ENCODE assay signal across 8 mouse cellular contexts in the genomic region with DNA sequence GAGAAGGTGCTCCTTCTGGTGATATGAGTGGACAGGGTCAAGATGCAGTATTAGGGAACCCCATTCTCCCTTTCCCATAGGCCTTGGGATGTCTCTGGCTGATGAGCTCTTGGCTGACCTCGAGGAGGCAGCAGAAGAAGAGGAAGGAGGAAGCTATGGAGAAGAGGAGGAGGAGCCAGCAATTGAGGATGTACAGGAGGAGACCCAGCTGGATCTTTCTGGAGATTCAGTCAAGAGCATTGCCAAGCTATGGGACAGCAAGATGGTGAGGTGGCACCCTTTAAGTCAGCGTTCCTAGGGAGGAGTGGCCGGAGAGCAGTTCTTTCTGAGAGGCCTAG. TPM values are rescaled to one million over a fixed set of nuclear protein-coding genes. Genes with fewer than 3 reads are reported as not detected.
A peak's percentile ranks its signal among the peaks of the same experiment; 100 is the strongest.
DNase-seq lines count a peak whose midpoint lies in the region; ATAC-seq and TF ChIP-seq lines count a peak whose summit lies in the region.

No protein-coding gene starts in this region.

- no peak for TF ChIP-seq POLR2A in myocyte (IDR thresholded peaks at IDR 0.05; ENCODE audit: insufficient read length, low read depth)

- peak overlapping the region; percentile 93 for H3K4me2 ChIP-seq in embryonic facial prominence, embryonic 12.5 days (replicated peaks)
- peak overlapping the region; percentile 82 for H3K4me2 ChIP-seq in intestine, embryonic 15.5 days (replicated peaks)
- H3K4me2 ChIP-seq in myocyte (ENCODE audit: low read depth): peak overlapping the region; percentile 89

- no peaks in the 10 kb centered on the region for H3K27me3 ChIP-seq in embryonic facial prominence, embryonic 12.5 days
- H3K27me3 ChIP-seq in intestine, embryonic 15.5 days (replicated peaks): no peaks in the 10 kb centered on the region
- H3K27me3 ChIP-seq in myocyte (ENCODE audit: control insufficient read depth, insufficient read depth, insufficient read length): no peaks in the 10 kb centered on the region

- peak overlapping the region; percentile 96 for H3K27ac ChIP-seq in layer of hippocampus, adult 2 months
- H3K27ac ChIP-seq in embryonic facial prominence, embryonic 12.5 days: no peak overlapping the region
- no peak overlapping the region for H3K27ac ChIP-seq in intestine, embryonic 15.5 days

- no peaks in the 10 kb centered on the region for H3K9me3 ChIP-seq in embryonic facial prominence, embryonic 12.5 days
- no peaks in the 10 kb centered on the region for H3K9me3 ChIP-seq in intestine, embryonic 15.5 days

- peaks cover 35% of the 10 kb centered on the region for H3K79me2 ChIP-seq in myocyte (ENCODE audit: control insufficient read depth, insufficient read depth)

- WGBS in embryonic facial prominence, embryonic 12.5 days: 65% methylated on average over 3 of the region's 3 CpGs
- 62% methylated on average over 3 of the region's 3 CpGs for WGBS in intestine, embryonic 15.5 days

- no peak for DNase-seq in layer of hippocampus, adult 2 months (ENCODE audit: low spot score in 2 of 2)
- no peak for DNase-seq in layer of hippocampus, adult 8-10 months (ENCODE audit: low spot score in 2 of 2)
- no peak for DNase-seq in layer of hippocampus, postnatal 10 days (ENCODE audit: low spot score in 2 of 2)
- no peak for DNase-seq in cerebellum, adult 8-10 months

- TF ChIP-seq CTCF in layer of hippocampus, adult 2 months (conservative IDR thresholded peaks at IDR 0.05): no peak

- no peak overlapping the region for H3ac ChIP-seq in myocyte (ENCODE audit: control insufficient read depth, insufficient read length)

- H3K4me3 ChIP-seq in layer of hippocampus, adult 2 months: peak overlapping the region; percentile 86
- peak overlapping the region; percentile 73 for H3K4me3 ChIP-seq in embryonic facial prominence, embryonic 12.5 days
- peak overlapping the region; percentile 58 for H3K4me3 ChIP-seq in intestine, embryonic 15.5 days (replicated peaks)
- H3K4me3 ChIP-seq in myocyte: peak overlapping the region; percentile 69

- ATAC-seq in embryonic facial prominence, embryonic 12.5 days (ENCODE audit: insufficient number of reproducible peaks, insufficient read depth, low FRiP score, low TSS enrichment): no peak
- 0 out of 2 replicates have a peak, but pooled peaks have one; percentile 9 for ATAC-seq in intestine, embryonic 15.5 days
- no peak for ATAC-seq in monocyte, adult 5-6 weeks (replicated peaks; ENCODE audit: insufficient number of reproducible peaks, low FRiP score, low TSS enrichment, poor library complexity, severe bottlenecking)

- H3K36me3 ChIP-seq in embryonic facial prominence, embryonic 12.5 days: peaks cover 32% of the 10 kb centered on the region
- H3K36me3 ChIP-seq in intestine, embryonic 15.5 days: peaks cover 5% of the 10 kb centered on the region; the same call in 1 of the 2 replicates
- peaks cover 12% of the 10 kb centered on the region for H3K36me3 ChIP-seq in myocyte (ENCODE audit: control insufficient read depth, insufficient read depth)

- peak overlapping the region; percentile 78 for H3K9ac ChIP-seq in embryonic facial prominence, embryonic 12.5 days
- H3K9ac ChIP-seq in intestine, embryonic 15.5 days: peak overlapping the region; percentile 63

- peaks cover 21% of the 10 kb centered on the region for H3K4me1 ChIP-seq in embryonic facial prominence, embryonic 12.5 days
- H3K4me1 ChIP-seq in intestine, embryonic 15.5 days (replicated peaks): peaks cover 14% of the 10 kb centered on the region

TF ChIP-seq in myocyte, 11 proteins besides CTCF, POLR2A, EP300 and RAD21:
- no peak for TF ChIP-seq E2F4 (IDR thresholded peaks at IDR 0.05; ENCODE audit: insufficient read depth)
- no peak for TF ChIP-seq MYOD1 (IDR thresholded peaks at IDR 0.05; ENCODE audit: control insufficient read depth in 1 of 3, insufficient read length in 2 of 3, low read depth in 2 of 3)
- TF ChIP-seq USF1 (IDR thresholded peaks at IDR 0.05; ENCODE audit: low read depth): no peak
- TF ChIP-seq SRF (IDR thresholded peaks at IDR 0.05; ENCODE audit: control insufficient read depth, insufficient read length, low read depth): no peak
- no peak for TF ChIP-seq MYOG (IDR thresholded peaks at IDR 0.05; ENCODE audit: control insufficient read depth in 1 of 3, insufficient read depth in 1 of 3, insufficient read length in 2 of 3, low read depth in 2 of 3)
- TF ChIP-seq POLR2AphosphoS2 (IDR thresholded peaks at IDR 0.05; ENCODE audit: insufficient read length, low read depth): no peak
- no peak for TF ChIP-seq TCF12 (IDR thresholded peaks at IDR 0.05; ENCODE audit: insufficient read depth, poor library complexity, severe bottlenecking)
- no peak for TF ChIP-seq REST (IDR thresholded peaks at IDR 0.05; ENCODE audit: insufficient read depth, insufficient read length)
- no peak for TF ChIP-seq TCF3 (IDR thresholded peaks at IDR 0.05; ENCODE audit: insufficient read length, low read depth)
- no peak for TF ChIP-seq MAX (IDR thresholded peaks at IDR 0.05; ENCODE audit: low read depth)
- no peak for TF ChIP-seq CEBPB (IDR thresholded peaks at IDR 0.05; ENCODE audit: insufficient read depth, poor library complexity, severe bottlenecking)

RNA-seq across cellular contexts. Expression of gene Prpf31, which starts 0.7 kb away (rescaled TPM):
- 10 to 100 TPM; 55.5 to 59.2 TPM for total RNA-seq in layer of hippocampus, adult 2 months (2021)
- total RNA-seq in layer of hippocampus, adult 8-10 months (2022): 10 to 100 TPM; 50.3 to 53.0 (median 51.0) TPM
- polyA plus RNA-seq in embryonic facial prominence, embryonic 12.5 days (2016; fragmentation: Nextera tagmentation; extraction: Ambion mirVana): 129 and 130 TPM in 2 replicates
- 85.7 and 90.1 TPM in 2 replicates for polyA plus RNA-seq in intestine, embryonic 15.5 days (2015; fragmentation: Nextera tagmentation; extraction: Ambion mirVana)
- 54.8 TPM for polyA plus RNA-seq in myocyte (2012; fragmentation: generic; extraction: Trizol)
- total RNA-seq in layer of hippocampus, postnatal 10 days (2021): 10 to 100 TPM; 59.7 to 59.9 TPM
- 50.9 to 63.8 TPM (median 57.8 TPM) in 3 replicates for total RNA-seq in monocyte, adult 5-6 weeks (2017)

RNA-seq across cellular contexts. Expression of gene Tfpt, which starts 0.7 kb away (rescaled TPM):
- total RNA-seq in layer of hippocampus, adult 2 months (2021): 10 to 100 TPM; 43.7 to 51.9 TPM
- 10 to 100 TPM; 36.3 to 53.8 (median 39.7) TPM for total RNA-seq in layer of hippocampus, adult 8-10 months (2022)
- 38.0 and 38.8 TPM in 2 replicates for polyA plus RNA-seq in embryonic facial prominence, embryonic 12.5 days (2016; fragmentation: Nextera tagmentation; extraction: Ambion mirVana)
- 19.7 and 23.1 TPM in 2 replicates for polyA plus RNA-seq in intestine, embryonic 15.5 days (2015; fragmentation: Nextera tagmentation; extraction: Ambion mirVana)
- polyA plus RNA-seq in myocyte (2012; fragmentation: generic; extraction: Trizol): 27.2 TPM
- 10 to 100 TPM; 34.4 to 42.6 TPM for total RNA-seq in layer of hippocampus, postnatal 10 days (2021)
- 20.6 to 34.9 TPM (median 28.7 TPM) in 3 replicates for total RNA-seq in monocyte, adult 5-6 weeks (2017)

RNA-seq across cellular contexts. Expression of gene Ndufa3, which starts 13.3 kb away (rescaled TPM):
- 100 to 1,000 TPM; 537 to 571 TPM for total RNA-seq in layer of hippocampus, adult 2 months (2021)
- 100 to 1,000 TPM; 526 to 633 (median 592) TPM for total RNA-seq in layer of hippocampus, adult 8-10 months (2022)
- polyA plus RNA-seq in embryonic facial prominence, embryonic 12.5 days (2016; fragmentation: Nextera tagmentation; extraction: Ambion mirVana): 367 and 407 TPM in 2 replicates
- polyA plus RNA-seq in intestine, embryonic 15.5 days (2015; fragmentation: Nextera tagmentation; extraction: Ambion mirVana): 486 and 556 TPM in 2 replicates
- 537 TPM for polyA plus RNA-seq in myocyte (2012; fragmentation: generic; extraction: Trizol)
- 100 to 1,000 TPM; 531 to 596 TPM for total RNA-seq in layer of hippocampus, postnatal 10 days (2021)
- 163 to 226 TPM (median 220 TPM) in 3 replicates for total RNA-seq in monocyte, adult 5-6 weeks (2017)

RNA-seq across cellular contexts. Expression of gene Oscar, which starts 14.5 kb away (rescaled TPM):
- 1 to 10 TPM in 1 of 2 experiments, under 1 TPM in 1; 0.56 to 1.5 TPM for total RNA-seq in layer of hippocampus, adult 2 months (2021)
- 1 to 10 TPM in 2 of 4 experiments, under 1 TPM in 2; 0.66 to 1.5 (median 1.1) TPM for total RNA-seq in layer of hippocampus, adult 8-10 months (2022)
- polyA plus RNA-seq in embryonic facial prominence, embryonic 12.5 days (2016; fragmentation: Nextera tagmentation; extraction: Ambion mirVana): 0.22 and 0.23 TPM in 2 replicates
- 0.08 and 0.09 TPM in 2 replicates for polyA plus RNA-seq in intestine, embryonic 15.5 days (2015; fragmentation: Nextera tagmentation; extraction: Ambion mirVana)
- polyA plus RNA-seq in myocyte (2012; fragmentation: generic; extraction: Trizol): not detected
- total RNA-seq in layer of hippocampus, postnatal 10 days (2021): 1 to 10 TPM in 1 of 2 experiments, under 1 TPM in 1; 0.74 to 1.2 TPM
- total RNA-seq in monocyte, adult 5-6 weeks (2017): not detected in 3 replicates

RNA-seq across cellular contexts. Expression of gene Cnot3, which starts 14.6 kb away (rescaled TPM):
- total RNA-seq in layer of hippocampus, adult 2 months (2021): 10 to 100 TPM; 67.9 to 71.5 TPM
- 10 to 100 TPM; 49.6 to 68.5 (median 58.8) TPM for total RNA-seq in layer of hippocampus, adult 8-10 months (2022)
- polyA plus RNA-seq in embryonic facial prominence, embryonic 12.5 days (2016; fragmentation: Nextera tagmentation; extraction: Ambion mirVana): 65.5 and 66.1 TPM in 2 replicates
- polyA plus RNA-seq in intestine, embryonic 15.5 days (2015; fragmentation: Nextera tagmentation; extraction: Ambion mirVana): 43.7 and 47.1 TPM in 2 replicates
- polyA plus RNA-seq in myocyte (2012; fragmentation: generic; extraction: Trizol): 49.0 TPM
- total RNA-seq in layer of hippocampus, postnatal 10 days (2021): 10 to 100 TPM; 54.5 to 57.5 TPM
- total RNA-seq in monocyte, adult 5-6 weeks (2017): 19.8 to 52.4 TPM (median 24.8 TPM) in 3 replicates
